Mouse (Mus musculus) left cerebral cortex, adult 2 months (tissue): ENCODE results near the gene Katnbl1. TPM values are rescaled to one million over a fixed set of nuclear protein-coding genes. Genes with fewer than 3 reads are reported as not detected.
A peak's percentile ranks its signal among the peaks of the same experiment; 100 is the strongest.

Experiments used
- DNase-seq, 2 experiments: peaks; one replicate each; pipeline ENCODE4 v3.0.0; 2021 to 2022; ENCODE audit warnings: low spot score in 2 of 2, mixed read lengths in 1 of 2; ENCODE audit errors: extremely low spot score in 1 of 2
- H3K27ac ChIP-seq: fragments of 200-600 bp; 2 replicates; pipeline ENCODE4 v1.8.1; 2022
- H3K4me3 ChIP-seq: fragments of 200-600 bp; 2 replicates; pipeline ENCODE4 v1.8.1; 2022
- CTCF ChIP-seq: fragments of 200-600 bp; IDR thresholded peaks from 2 replicates; pipeline ENCODE4 v1.8.1; 2022; ENCODE audit warnings: antibody characterized with exemption, mild to moderate bottlenecking, moderate library complexity
- intact Hi-C: fragments of 180-260 bp; cut with DNase I; formaldehyde crosslinking; loops from one replicate; pipeline ENCODE4 v1.15.1; 2025
- long read RNA-seq, 2 experiments: library from polyadenylated mRNA; stranded (forward); transcript quantifications; one replicate each; pipeline ENCODE4 v2.0.0; 2021; ENCODE audit warnings: borderline mapping rate in 2 of 2
- total RNA-seq, 2 experiments: library from RNA; stranded (reverse); gene quantifications; 2 replicates each; pipeline ENCODE4 v1.2.3; 2021

The Katnbl1 gene
- 10 to 100 TPM; 13.5 to 14.2 TPM for total RNA-seq
- long read RNA-seq, experiment 1, transcript Katnbl1-201 (10 exons, 2,886 nt) = major isoform, 22 of 25 reads
- long read RNA-seq, experiment 1, partial matches to known transcripts = 0 of 25 reads
- long read RNA-seq, experiment 1, other reads (novel, unspliced or antisense) = 3 of 25 reads
- long read RNA-seq, experiment 2, transcript Katnbl1-201 (10 exons, 2,886 nt) = major isoform, 8 of 10 reads
- long read RNA-seq, experiment 2, partial matches to known transcripts = 0 of 10 reads
- long read RNA-seq, experiment 2, other reads (novel, unspliced or antisense) = 2 of 10 reads

GRCm38 (mm10) chr2:112378973-112379898 lies at the start of gene Katnbl1:
TSS of gene Katnbl1 (plus strand) at chr2:112379211.
- H3K27ac ChIP-seq = peak within 1 kb of the TSS; percentile 87
- peak; percentile 93 for TF ChIP-seq CTCF
- peak within 1 kb of the TSS; percentile 96 for H3K4me3 ChIP-seq
- peak; percentile 91 to 92 for DNase-seq
- intact Hi-C loops = loop anchor here (1.0 to 10.0 kb wide), 4 partner anchors 70 to 926 kb away; partner anchors contain the start of gene Emc7

GRCm38 (mm10) chr2:112332051-112332898 lies 46.7 kb upstream of the Katnbl1 start:
- Histone ChIP-seq H3K4me3 (no peak overlapping the region), H3K27ac (no peak overlapping the region)
- intact Hi-C loops = loop anchor here (10.0 kb wide), 2 partner anchors 67 to 137 kb away; partner anchors contain the start of genes Gm21985, Nop10 and Slc12a6
- TF ChIP-seq CTCF = no peak
- DNase-seq = no peak

DNA sequence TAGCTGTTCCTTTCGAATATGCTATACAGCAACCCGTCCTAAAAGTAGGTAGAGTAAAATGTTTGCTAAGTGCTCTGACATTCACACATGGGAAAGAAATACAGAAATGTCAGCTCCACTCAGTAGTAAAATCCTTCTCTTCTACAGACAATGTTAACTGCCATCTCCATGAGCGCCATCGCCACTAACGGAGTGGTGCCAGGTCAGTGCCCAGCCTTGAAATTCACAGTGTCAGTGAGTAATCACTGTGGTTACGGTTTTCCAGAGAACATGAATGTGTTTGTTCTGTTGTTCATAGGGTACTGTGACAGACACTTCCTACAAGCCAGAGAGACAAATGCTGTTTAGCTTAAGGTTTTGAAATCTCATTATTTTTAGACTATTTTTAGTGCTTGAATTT lies 41.8 kb upstream of the Katnbl1 start:
- intact Hi-C loops = loop anchor here (10.0 kb wide), 2 partner anchors 72 to 142 kb away; partner anchors contain the start of genes Gm21985, Nop10 and Slc12a6
- no peak for TF ChIP-seq CTCF

GRCm38 (mm10) chr2:112339736-112340135 lies 39.3 kb upstream of the Katnbl1 start:
- intact Hi-C loops = loop anchor here (1.0 to 10.0 kb wide), 3 partner anchors 75 to 145 kb away; partner anchors contain the start of genes Gm21985, Lpcat4, Nop10 and Slc12a6

More for the DNA sequence above, 41.8 kb upstream of the Katnbl1 start:
- H3K4me3 ChIP-seq = no peak overlapping the region
- no peak for DNase-seq
- H3K27ac ChIP-seq = no peak overlapping the region

DNA sequence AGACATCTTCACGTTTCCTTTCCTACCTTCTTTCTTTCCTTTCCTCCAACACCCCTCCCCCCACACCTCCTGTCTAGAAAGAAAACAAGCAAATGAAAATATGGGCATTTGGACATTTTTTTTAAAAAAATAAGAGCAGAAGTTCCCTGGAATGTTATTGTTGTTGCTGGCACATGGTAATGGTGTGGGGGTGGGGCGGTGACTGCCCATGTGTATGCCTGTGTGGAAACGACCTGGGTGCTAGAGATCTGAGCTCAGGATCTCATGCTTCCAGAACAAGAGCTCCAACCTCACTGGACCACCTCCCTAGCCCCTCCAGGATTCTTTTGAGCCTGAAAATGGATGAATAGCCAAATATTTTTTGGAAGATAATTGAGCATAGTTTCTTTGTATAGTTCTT lies 37.9 kb upstream of the Katnbl1 start:
- intact Hi-C loops = no loop called here
- no peak overlapping the region for H3K4me3 ChIP-seq
- no peak for TF ChIP-seq CTCF
- no peak overlapping the region for H3K27ac ChIP-seq
- no peak for DNase-seq

More at GRCm38 (mm10) chr2:112339736-112340135, 39.3 kb upstream of the Katnbl1 start:
- Histone ChIP-seq H3K4me3 (no peak overlapping the region), H3K27ac (no peak overlapping the region)
- peak; percentile 51 for TF ChIP-seq CTCF
- DNase-seq = no peak

DNA sequence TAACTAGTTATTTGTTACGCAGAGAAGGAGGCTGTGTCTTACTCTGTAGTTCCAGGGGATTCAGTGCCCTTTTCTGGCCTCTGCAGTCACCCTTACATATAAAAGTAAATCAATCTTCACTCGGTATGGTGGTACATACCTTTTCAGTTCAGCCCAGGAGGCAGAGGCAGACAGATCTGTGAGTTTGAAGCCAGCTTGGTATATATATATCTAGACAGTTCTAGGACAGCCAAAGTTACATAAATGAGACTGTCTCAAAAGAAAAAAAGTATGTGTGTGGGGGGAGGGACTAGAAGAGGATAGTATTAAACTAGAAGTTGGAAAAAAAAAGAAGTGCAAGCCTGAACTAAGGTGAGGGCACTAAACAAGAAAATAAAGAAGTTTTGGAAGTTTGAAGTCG lies 30.8 kb upstream of the Katnbl1 start:
- no peak for DNase-seq
- no peak overlapping the region for H3K4me3 ChIP-seq
- 0 out of 2 replicates have a peak overlapping the region, but pooled peaks have one; percentile 4 for H3K27ac ChIP-seq
- TF ChIP-seq CTCF = no peak
- intact Hi-C loops = no loop called here

DNA sequence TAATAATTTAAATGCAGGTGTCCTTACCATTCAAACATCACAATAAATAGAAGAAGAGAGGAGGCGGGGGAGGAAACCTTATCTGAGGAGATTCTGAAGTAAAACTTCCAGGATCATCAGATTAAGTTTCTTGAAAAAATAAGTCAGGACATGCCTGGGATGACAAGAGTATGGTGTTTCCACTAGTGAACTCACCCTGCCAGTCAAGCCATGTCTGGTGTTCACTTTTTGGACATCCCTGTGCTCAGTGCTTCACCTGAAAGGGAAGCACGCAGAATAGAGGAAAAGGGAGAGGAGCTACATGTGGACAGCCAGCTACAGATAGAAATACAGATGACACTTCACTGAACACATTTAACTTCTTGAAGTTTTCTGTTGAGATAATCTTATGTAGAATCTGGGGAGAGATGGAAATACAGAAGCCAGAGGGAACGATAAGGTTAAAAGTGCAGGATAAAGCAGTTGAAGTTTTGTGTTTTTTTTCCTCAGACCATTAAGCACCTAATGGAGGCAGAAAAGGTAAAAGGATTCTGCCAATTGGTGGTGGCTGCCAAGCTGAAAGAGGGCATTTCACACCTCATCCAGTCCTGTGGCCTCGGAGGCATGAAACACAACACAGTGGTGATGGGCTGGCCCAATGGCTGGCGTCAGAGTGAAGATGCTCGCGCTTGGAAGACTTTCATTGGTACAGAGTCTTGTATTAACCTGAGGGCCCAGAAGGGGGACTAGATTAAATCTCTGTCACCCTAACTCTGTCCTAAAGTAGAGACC lies 25.1 kb upstream of the Katnbl1 start:
- DNase-seq = no peak
- intact Hi-C loops = no loop called here
- H3K4me3 ChIP-seq = no peak overlapping the region
- no peak overlapping the region for H3K27ac ChIP-seq
- TF ChIP-seq CTCF = no peak

GRCm38 (mm10) chr2:112359611-112360010 lies 19.4 kb upstream of the Katnbl1 start:
- no peak for DNase-seq
- intact Hi-C loops = no loop called here
- no peak for TF ChIP-seq CTCF
- Histone ChIP-seq H3K27ac (no peak overlapping the region), H3K4me3 (no peak overlapping the region)

GRCm38 (mm10) chr2:112360012-112360780 lies 18.8 kb upstream of the Katnbl1 start:
- H3K4me3 ChIP-seq = no peak overlapping the region
- DNase-seq = no peak
- intact Hi-C loops = no loop called here
- no peak overlapping the region for H3K27ac ChIP-seq
- no peak for TF ChIP-seq CTCF

- no peak overlapping the region for H3K4me3 ChIP-seq
- intact Hi-C loops = no loop called here
- DNase-seq = no peak
- no peak for TF ChIP-seq CTCF
- no peak overlapping the region for H3K27ac ChIP-seq
These were observed 18.2 kb upstream of the Katnbl1 start for GRCm38 (mm10) chr2:112360781-112361169.
